Mouse (Mus musculus) inflammation-experienced regulatory T-cells, adult 6 months (primary cell): Measurements from ENCODE around the gene Fam234a. TPM values are rescaled to one million over a fixed set of nuclear protein-coding genes. Genes with fewer than 3 reads are reported as not detected.

Experiments used
- ATAC-seq: one replicate; pipeline ENCODE4 v1.8.0; 2017
- polyA plus RNA-seq, 3 experiments: library from polyadenylated mRNA; unstranded; fragments of 100-300 nt; shearing (Covaris generic); gene quantifications; one replicate each; pipeline ENCODE4 v1.2.1; 2017

The Fam234a gene
- polyA plus RNA-seq, 3 experiments from 2014 or later, result 19.9 to 34.9 (median 23.7) TPM

DNA sequence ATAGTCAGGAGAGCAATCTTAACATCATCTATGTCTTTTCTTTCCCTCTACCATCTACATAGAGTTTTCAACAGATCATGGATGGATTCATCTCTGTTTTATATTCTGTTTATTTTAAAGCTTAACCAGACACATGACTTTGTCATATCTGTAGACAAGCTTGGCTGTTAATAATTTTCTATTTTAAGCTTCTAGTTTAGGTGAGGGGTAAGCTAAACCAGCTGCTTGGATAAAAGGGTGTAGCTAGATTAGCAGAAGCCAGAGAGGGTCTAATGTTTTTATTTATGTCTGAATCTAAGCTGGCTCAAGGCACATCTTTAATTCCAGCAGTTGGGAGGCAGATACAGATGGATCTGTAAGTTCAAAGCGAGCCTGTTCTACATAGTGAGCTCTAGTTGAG lies 81.3 kb downstream of the Fam234a start:
- ATAC-seq, result no peak

Other genes with a start within 250 kb of the Fam234a start
- gene Rab11fip3, start 174.7 kb downstream of the Fam234a start, polyA plus RNA-seq, result 1 to 10 TPM; 1.6 to 3.0 (median 2.7) TPM
- 10 to 100 TPM; 14.2 to 26.5 (median 21.7) TPM for gene Decr2, start 153.9 kb downstream of the Fam234a start, polyA plus RNA-seq
- gene Nme4, start 148.6 kb downstream of the Fam234a start, polyA plus RNA-seq, result 1 to 10 TPM in 1 of 3 experiments, under 1 TPM in 2; 0.39 to 1.0 (median 0.52) TPM
- gene Tmem8, start 130.9 kb downstream of the Fam234a start, polyA plus RNA-seq, result 1 to 10 TPM; 6.0 to 8.5 (median 6.3) TPM
- 100 to 1,000 TPM in 2 of 3 experiments, 10 to 100 TPM in 1; 94.6 to 150 (median 125) TPM for gene Mrpl28, start 120.7 kb downstream of the Fam234a start, polyA plus RNA-seq
- gene Axin1, start 105.6 kb downstream of the Fam234a start, polyA plus RNA-seq, result 10 to 100 TPM; 10.3 to 11.0 (median 10.9) TPM
- gene Pdia2, start 45.2 kb downstream of the Fam234a start, polyA plus RNA-seq, result not detected
- 10 to 100 TPM in 1 of 3 experiments, 1 to 10 TPM in 2; 4.7 to 12.3 (median 6.2) TPM for gene Rgs11, start 41.3 kb downstream of the Fam234a start, polyA plus RNA-seq
- gene Arhgdig, start 36.5 kb downstream of the Fam234a start, polyA plus RNA-seq, result not detected
- gene Luc7l, start 8.7 kb upstream of the Fam234a start, polyA plus RNA-seq, result 10 to 100 TPM; 50.3 to 60.4 (median 56.9) TPM
- gene Neurl1b, start 170.6 kb upstream of the Fam234a start, polyA plus RNA-seq, result 1 to 10 TPM in 1 of 3 experiments, not detected in 2; 1.2 TPM